Mouse (Mus musculus): ENCODE results near the gene Sec14l1.

DNA sequence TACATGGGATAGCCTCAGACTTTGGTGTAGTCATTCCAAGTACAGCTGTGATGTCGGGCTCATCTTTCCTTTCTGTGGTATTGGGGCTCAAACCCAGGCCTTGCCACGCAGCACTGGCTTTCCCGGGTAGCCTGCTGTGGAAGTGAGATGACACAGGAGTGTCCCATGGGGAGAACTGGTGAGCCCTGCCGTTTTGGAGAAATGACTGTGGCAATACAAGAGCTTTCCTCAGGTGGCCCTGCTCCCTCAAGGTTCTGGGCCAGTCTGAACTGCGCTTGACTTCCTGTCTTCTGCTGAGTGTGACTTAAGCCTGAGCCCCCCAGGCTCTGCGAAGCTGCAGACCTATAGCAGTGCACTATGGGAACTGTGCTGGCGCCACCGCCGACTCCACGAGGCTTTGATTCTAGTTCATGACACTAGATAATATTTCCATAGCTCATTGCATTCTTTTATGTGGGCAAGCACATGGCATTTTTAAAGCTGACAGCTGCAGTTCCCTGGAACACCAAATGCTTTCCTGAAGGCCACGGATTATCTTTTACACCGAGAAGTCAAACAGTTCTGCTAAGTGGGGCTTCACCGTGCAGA is 12.4 kb downstream of the Sec14l1 start:
- TF ChIP-seq GATA1 (IDR thresholded peaks at IDR 0.05; ENCODE audit: borderline replicate concordance, low read length) (no peak), FLI1 (IDR thresholded peaks at IDR 0.05; ENCODE audit: low read length) (no peak)
